Mouse (Mus musculus) right cerebral cortex, adult 18-20 months (tissue): ENCODE measurements around the gene Dyrk1a.

Experiments used
- DNase-seq: peaks from one replicate; pipeline ENCODE4 v3.0.0; 2022; ENCODE audit warnings: mixed read lengths

The Dyrk1a gene

GRCm38 (mm10) chr16:94720476-94721153, 150.8 kb downstream of the Dyrk1a start:
- DNase-seq, result no peak

- DNase-seq, result no peak
Measured at GRCm38 (mm10) chr16:94721549-94722006, 151.8 kb downstream of the Dyrk1a start.

- DNase-seq, result no peak
Measured at GRCm38 (mm10) chr16:94722936-94723335, 153.1 kb downstream of the Dyrk1a start.

- DNase-seq, result peak; percentile 95
Measured at GRCm38 (mm10) chr16:94724061-94724596, 154.3 kb downstream of the Dyrk1a start.

DNA sequence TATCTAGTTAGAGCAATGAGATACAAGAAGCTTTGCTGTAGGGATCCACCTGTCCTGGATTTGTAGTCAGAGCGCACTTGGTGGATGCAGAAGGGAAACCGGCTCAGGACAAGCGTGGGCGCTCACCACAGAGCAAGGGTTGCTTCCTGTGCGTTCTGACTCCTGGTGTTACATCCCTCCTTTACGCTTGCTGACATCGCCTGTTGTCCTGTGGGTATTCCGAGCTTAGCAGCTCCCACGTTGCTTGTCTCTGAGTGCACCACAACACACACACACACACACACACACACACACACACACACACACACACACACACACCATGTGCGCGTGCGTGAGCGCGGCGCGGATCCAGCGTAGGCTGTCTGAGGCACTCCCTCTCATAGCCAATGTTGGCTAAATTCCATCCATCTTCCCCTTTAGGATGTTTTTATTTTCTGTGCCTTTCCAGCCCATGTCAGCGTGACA, 155.0 kb downstream of the Dyrk1a start:
- peak; percentile 68 for DNase-seq

- no peak for DNase-seq
Measured at GRCm38 (mm10) chr16:94729236-94729635, 159.4 kb downstream of the Dyrk1a start.

DNA sequence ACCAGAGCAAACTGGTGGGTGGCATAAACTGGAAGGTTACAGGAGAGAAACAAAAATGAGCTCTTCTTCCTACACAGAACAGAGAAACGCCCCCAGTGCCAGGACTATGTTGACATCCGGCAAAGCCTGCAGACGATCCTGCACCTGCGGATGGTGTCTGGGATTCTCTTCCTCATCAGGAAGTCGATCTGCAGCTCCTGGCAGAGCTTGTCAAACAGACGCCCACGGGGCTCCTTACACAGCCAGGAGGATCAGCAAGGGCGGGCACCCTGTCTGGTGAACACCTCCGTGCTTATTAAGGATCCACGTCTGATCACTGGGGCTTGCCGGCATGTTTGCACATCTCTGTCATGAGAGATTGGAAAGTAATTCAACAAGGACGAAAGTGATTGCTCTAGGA, 161.2 kb downstream of the Dyrk1a start:
- DNase-seq, result peak; percentile 64

- no peak for DNase-seq
Measured at GRCm38 (mm10) chr16:94735472-94735871, 165.7 kb downstream of the Dyrk1a start.

DNA sequence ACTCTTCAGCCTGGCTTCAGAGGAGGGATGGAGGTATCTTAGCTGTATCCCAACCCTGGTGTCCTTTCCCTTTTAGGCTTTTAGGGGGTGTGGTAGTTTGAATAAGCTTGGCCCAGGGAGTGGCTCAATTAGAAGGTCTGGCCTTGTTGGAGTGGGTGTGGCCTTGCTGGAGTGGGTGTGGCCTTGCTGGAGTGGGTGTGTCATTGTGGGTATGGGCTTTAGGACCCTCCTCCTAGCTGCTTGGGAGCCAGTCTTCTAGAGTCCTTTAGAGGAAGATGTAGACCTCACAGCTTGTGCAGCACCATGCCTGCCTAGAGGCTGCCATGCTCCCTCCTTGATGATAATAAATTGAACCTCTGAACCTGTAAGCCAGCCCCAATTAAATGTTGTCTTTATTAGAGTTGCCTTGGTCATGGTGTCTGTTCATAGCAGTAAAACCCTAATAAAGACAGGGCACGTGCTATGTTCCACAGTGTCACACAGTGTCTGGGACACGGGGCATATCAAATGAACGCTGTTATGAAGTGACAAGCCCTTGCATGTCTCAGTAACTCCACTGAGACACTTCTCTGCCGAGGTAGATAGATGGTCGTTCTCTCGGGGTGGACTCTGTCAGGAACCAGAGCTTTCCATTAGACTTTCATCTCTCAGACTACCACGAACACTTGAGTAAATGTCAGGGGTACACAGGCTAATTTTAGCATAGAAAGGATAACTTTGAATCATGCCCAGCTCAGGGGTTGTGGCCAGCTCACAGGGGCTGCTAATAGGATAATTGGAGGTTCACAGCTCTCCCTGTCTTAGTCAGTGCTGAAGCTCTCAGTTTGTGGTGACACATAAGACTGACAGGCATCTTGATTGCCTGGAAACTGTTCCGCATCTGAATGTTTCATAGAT, 166.9 kb downstream of the Dyrk1a start:
- no peak for DNase-seq

DNA sequence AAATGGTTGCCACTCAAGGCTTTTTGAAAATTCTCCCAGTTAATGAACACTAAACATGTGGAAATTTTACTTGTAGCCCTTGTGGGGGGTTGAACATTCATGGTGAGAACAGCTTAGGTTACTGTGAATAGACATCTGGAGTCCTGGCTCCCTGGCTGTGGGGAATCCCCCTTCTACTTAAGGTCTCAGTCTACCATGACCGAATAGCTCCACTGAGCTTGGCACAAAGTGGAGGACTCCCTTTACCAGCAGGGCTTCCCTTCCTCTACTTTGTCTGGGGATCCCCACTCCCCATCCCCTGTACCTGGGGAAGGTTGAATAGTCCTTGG, 167.5 kb downstream of the Dyrk1a start:
- DNase-seq, result no peak

DNA sequence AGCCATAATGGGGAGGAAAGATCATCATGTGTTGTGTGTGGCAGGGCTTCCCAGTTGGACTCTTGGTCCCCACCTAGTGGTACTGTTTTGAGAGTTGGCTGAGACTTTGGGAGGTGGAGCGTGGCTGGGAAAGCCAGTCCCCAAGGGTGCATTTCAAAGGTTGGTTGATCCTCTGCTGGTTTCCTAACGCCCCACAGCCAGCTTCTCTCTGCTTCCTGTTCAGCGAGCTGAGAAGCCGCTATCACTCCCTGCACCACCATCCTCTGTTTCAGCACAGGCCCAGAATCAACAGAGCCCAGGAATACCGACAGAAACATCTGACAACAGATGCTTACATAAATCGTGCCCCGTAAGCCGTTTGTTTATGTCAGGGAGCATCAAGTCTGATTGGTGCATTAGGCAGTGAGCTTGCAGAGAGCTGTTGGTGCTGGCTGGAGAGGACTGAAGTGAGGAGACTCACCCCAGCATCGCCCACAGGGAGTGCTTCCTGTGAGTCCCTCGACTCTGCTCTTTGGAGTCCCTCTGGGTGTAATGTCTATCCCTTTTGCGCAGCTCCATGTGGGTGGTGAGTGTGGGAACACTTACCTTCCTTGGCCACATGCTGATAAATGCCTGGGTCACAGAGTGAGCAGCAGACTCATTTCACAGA, 174.2 kb downstream of the Dyrk1a start:
- DNase-seq, result peak; percentile 62

DNA sequence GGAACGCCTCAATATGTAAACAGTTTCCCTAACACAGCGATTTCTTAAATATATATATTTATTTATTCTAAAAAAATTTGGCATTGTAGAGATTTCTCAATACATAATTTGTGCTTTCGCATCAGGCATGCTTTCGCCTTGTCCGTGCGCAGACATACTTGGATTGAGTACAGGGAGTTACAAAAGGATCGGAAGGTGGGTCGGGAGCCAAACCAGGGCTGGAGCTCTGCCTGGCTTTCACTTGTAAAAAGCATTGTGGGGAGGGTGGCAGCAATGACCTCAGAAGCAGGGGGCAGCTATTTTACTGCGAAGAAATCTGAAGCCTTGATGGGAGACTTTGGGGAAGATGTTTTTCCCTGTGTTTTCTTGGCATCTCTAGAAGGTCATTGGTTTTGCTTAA, 175.2 kb downstream of the Dyrk1a start:
- DNase-seq, result no peak
